Mouse (Mus musculus) G1E (cell line): ENCODE measurements around the gene Bfsp2. TPM values are rescaled to one million over a fixed set of nuclear protein-coding genes. Genes with fewer than 3 reads are reported as not detected.

Experiments
- ATAC-seq: 2 replicates; pipeline ENCODE4 v1.8.0; 2016; ENCODE audit warnings: mild to moderate bottlenecking; ENCODE audit not compliant: insufficient number of reproducible peaks, poor library complexity, low FRiP score, severe bottlenecking; ENCODE audit errors: extremely low read depth
- DNase-seq: peaks from one replicate; pipeline ENCODE4 v3.0.0; 2012; ENCODE audit warnings: low spot score
- H3K27me3 ChIP-seq: 2 replicates; pipeline ENCODE4 v1.6.1; 2012; ENCODE audit warnings: mild to moderate bottlenecking, low read length, inconsistent platforms; ENCODE audit not compliant: insufficient read depth
- H3K36me3 ChIP-seq: replicated peaks from 2 replicates; pipeline ENCODE3; 2012; ENCODE audit warnings: mild to moderate bottlenecking, inconsistent platforms
- H3K4me1 ChIP-seq: 2 replicates; pipeline ENCODE4 v1.6.1; 2012; ENCODE audit warnings: low read depth, low read length, inconsistent platforms, mixed read lengths; ENCODE audit not compliant: insufficient read depth
- H3K4me3 ChIP-seq: 2 replicates; pipeline ENCODE4 v1.5.1; 2012; ENCODE audit warnings: low read depth, mild to moderate bottlenecking, inconsistent platforms, low read length, moderate library complexity, mixed read lengths
- H3K9me3 ChIP-seq: replicated peaks from 2 replicates; pipeline ENCODE4 v1.6.1; 2012; ENCODE audit warnings: inconsistent platforms
- CTCF ChIP-seq: IDR thresholded peaks from 2 replicates; pipeline ENCODE4 v1.5.1; 2012; ENCODE audit warnings: low read depth, low read length, inconsistent platforms, mixed read lengths
- GATA1 ChIP-seq: IDR thresholded peaks from 2 replicates; pipeline ENCODE4 v1.6.1; 2012; ENCODE audit warnings: borderline replicate concordance, low read length, inconsistent platforms, mixed read lengths
- GATA2 ChIP-seq: IDR thresholded peaks from 2 replicates; pipeline ENCODE4 v1.6.1; 2012; ENCODE audit warnings: low read depth, low read length, inconsistent platforms, borderline replicate concordance
- POLR2AphosphoS5 ChIP-seq: IDR thresholded peaks from 2 replicates; pipeline ENCODE4 v1.6.1; 2012; ENCODE audit warnings: low read depth, low read length, inconsistent platforms; ENCODE audit not compliant: insufficient replicate concordance
- TAL1 ChIP-seq: conservative IDR thresholded peaks from 2 replicates; pipeline ENCODE4 v1.6.1; 2012; ENCODE audit warnings: low read depth, low read length, inconsistent platforms, mixed read lengths
- polyA plus RNA-seq: library from polyadenylated mRNA; stranded (reverse); fragments of >175 nt; gene quantifications from 2 replicates; pipeline ENCODE4 v1.2.3, GENCODE M21; 2012
- total RNA-seq, 2 experiments: library from RNA; stranded (forward) in 1 of 2; stranded (reverse) in 1 of 2; fragments of 200-1000 nt in 1 of 2; fragments of >200 nt in 1 of 2; fragmentation: Nextera tagmentation in 1 of 2; gene quantifications; 2 replicates each; pipeline ENCODE4 v1.2.3; 2014 to 2017

Gene Bfsp2
- total and polyA plus RNA-seq, 3 experiments, result not detected

DNA sequence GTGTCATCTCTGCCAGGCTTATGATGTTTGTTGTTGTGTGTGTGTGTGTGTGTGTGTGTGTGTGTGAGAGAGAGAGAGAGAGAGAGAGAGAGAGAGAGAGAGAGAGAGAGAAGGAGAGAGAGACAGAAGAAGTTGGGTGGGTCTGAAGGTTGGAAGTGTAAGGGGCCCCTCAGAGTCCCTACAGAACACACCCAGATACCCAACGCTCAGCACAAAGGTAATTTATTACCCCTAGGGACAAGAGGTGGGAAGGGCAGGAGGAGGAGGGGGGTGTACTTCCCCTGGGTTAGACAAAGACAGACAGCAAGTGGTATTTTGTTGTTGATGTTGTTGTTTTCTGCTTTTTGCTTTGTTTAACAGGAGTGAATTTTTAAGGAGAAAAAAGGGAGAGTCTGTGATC lies 94.6 kb downstream of the Bfsp2 start:
- Histone ChIP-seq H3K4me1 (no peaks in the 10 kb centered on the region), H3K27me3 (peaks cover 3% of the 10 kb centered on the region), H3K9me3 (no peaks in the 10 kb centered on the region), H3K36me3 (no peaks in the 10 kb centered on the region), H3K4me3 (no peak overlapping the region)
- TF ChIP-seq GATA2 (no peak), POLR2AphosphoS5 (no peak), CTCF (no peak), TAL1 (no peak), GATA1 (no peak)
- DNase-seq (no peak), ATAC-seq (no peak)

DNA sequence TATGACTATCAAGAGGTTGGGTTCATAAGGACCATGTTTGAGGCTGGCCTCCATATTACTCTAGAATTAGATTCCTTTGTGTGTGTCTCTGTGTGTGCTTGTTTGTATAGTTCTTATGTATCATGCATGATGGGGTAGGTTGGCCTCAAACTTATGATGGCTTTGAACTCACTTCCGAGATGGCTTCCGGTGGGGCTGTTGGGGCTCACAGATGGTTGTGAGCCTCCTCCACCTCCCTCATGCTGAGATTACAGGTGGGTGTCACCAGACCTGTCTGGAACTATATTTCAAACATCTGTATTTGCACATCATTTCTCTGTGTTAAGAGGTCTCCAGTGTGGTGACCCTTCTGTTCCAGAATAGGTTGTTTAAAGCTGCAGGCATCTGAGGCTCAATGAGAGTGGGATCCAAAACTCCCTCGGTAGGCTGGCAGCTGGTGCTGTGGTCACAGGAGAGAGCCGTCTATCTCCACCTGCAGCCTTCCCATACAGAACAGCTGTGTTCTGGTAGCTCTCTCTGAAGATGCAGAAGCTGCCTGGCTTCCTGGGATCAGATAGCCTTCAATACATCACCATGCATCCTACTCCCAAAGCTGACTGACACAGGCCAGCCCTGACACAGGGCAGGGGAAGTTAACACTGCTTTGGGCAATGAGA lies 96.0 kb downstream of the Bfsp2 start:
- Histone ChIP-seq H3K9me3 (no peaks in the 10 kb centered on the region), H3K36me3 (no peaks in the 10 kb centered on the region), H3K4me3 (no peak overlapping the region), H3K27me3 (peaks cover 3% of the 10 kb centered on the region), H3K4me1 (no peaks in the 10 kb centered on the region)
- no peak for ATAC-seq
- no peak for TF ChIP-seq GATA1
- TF ChIP-seq GATA2, result no peak
- no peak for TF ChIP-seq TAL1
- TF ChIP-seq CTCF, result no peak
- no peak for TF ChIP-seq POLR2AphosphoS5
- DNase-seq, result no peak

DNA sequence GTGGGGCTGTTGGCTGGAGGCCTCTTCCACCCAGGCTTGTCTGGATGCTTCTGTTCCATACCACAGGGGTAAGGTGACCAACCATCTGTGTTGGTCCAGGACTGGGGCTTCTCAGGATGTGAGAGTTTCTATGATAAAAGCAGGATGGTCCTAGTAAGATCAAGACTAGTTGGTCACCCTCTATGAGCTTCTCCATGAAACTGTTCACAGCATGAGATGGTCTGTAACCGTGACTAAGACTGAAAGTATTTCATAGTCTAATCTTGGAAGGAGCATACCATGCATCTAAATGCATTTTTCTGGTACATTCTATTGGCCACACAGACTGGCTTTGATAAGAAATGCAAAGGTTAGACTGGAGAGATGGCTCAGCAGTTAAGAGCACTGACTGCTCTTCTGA lies 96.6 kb downstream of the Bfsp2 start:
- TF ChIP-seq POLR2AphosphoS5 (no peak), TAL1 (no peak), CTCF (no peak), GATA1 (no peak), GATA2 (no peak)
- no peaks in the 10 kb centered on the region for H3K4me1 ChIP-seq
- no peak for DNase-seq
- no peak for ATAC-seq
- H3K4me3 ChIP-seq, result no peak overlapping the region
- H3K27me3 ChIP-seq, result peaks cover 3% of the 10 kb centered on the region
- H3K36me3 ChIP-seq, result no peaks in the 10 kb centered on the region
- H3K9me3 ChIP-seq, result no peaks in the 10 kb centered on the region

DNA sequence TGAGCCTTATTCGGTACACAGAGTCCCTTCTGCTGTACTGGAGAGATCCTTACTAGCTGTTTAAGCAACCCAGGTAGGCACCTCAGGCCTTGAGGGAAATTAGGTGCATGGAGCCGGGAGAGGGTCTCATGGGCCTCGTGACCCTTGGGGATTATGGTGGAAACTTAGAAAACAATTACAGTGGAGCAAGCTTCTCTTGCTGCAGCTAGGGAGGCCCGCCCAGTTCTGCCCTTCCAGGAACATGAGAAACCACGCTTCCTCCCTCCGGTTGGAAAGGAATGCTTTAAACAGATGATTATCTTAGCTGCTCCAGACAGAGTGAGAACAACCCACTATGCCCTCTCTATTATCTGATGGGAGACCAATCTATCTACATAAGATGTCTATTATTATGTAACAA lies 97.2 kb downstream of the Bfsp2 start:
- Histone ChIP-seq H3K4me1 (no peaks in the 10 kb centered on the region), H3K36me3 (no peaks in the 10 kb centered on the region), H3K4me3 (no peak overlapping the region), H3K27me3 (peaks cover 3% of the 10 kb centered on the region), H3K9me3 (no peaks in the 10 kb centered on the region)
- TF ChIP-seq CTCF, result no peak
- no peak for DNase-seq
- ATAC-seq, result no peak

DNA sequence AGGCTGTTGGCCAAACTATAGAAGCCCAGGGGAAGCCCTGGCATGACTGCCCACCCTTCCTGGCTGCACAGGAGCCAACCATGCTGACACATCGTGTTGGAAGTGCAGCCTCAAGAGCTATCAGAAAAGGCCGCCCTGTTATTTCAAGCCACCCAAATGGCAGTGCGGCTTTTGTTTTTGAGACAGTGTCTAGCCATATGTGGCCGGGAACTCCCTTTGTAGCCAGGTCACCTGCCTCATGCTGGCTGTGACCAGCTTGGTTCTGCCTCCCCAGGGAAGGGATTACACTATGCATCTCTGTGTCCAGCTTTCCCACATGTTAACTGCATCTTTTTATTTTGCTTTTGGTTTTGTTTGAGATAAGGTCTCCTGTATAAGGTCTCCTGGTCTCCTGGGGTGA lies 99.7 kb downstream of the Bfsp2 start:
- no peak overlapping the region for H3K4me3 ChIP-seq
- ATAC-seq (no peak), DNase-seq (no peak)
- H3K9me3 ChIP-seq, result no peaks in the 10 kb centered on the region
- H3K36me3 ChIP-seq, result no peaks in the 10 kb centered on the region
- no peaks in the 10 kb centered on the region for H3K4me1 ChIP-seq
- H3K27me3 ChIP-seq, result peaks cover 6% of the 10 kb centered on the region; the same call in 1 of the 2 replicates
- TF ChIP-seq GATA2, result no peak
- TF ChIP-seq GATA1, result no peak
- TF ChIP-seq TAL1, result no peak
- no peak for TF ChIP-seq POLR2AphosphoS5
- no peak for TF ChIP-seq CTCF

DNA sequence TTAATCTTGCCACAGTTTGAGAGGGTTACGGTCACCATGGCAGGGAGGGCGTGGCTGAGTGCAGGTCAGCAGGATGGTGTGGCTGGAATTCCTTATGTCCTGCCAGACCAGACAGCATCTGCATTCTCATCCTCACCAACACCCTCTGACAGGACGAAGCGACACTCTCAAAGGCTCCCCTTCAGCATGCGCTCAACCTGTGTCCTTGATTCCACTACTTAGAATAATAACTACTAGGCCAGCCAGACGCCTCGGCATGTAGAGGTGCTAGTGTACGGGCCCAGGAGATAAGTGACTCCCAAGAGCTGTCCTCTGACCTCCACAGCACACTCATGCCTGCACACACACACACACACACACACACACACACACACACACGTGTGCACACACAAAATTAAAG lies 101.0 kb downstream of the Bfsp2 start:
- DNase-seq, result no peak

DNA sequence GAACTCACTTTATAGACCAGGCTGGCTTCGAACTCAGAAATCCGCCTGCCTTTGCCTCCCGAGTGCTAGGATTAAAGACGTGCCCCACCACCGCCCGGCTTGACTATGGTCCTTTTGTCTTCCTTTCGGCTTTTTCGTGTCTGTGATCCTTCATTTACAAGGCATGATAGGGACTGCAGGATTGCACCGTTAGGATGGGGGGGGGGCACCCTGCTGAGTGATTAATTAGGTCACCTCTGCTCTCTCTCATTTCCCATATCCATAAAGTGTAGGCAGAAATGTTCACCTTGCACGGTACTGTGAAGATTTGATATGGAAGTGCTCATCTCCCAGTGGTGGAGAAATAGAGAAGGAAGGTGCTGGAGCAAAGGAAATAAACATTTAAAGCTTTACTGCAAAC lies 101.5 kb downstream of the Bfsp2 start:
- no peaks in the 10 kb centered on the region for H3K9me3 ChIP-seq
- no peaks in the 10 kb centered on the region for H3K36me3 ChIP-seq
- peaks cover 6% of the 10 kb centered on the region for H3K27me3 ChIP-seq
- DNase-seq, result no peak
- H3K4me3 ChIP-seq, result no peak overlapping the region
- H3K4me1 ChIP-seq, result no peaks in the 10 kb centered on the region
- TF ChIP-seq CTCF, result no peak
- no peak for TF ChIP-seq POLR2AphosphoS5
- no peak for TF ChIP-seq GATA2
- no peak for TF ChIP-seq TAL1
- ATAC-seq, result no peak

More for the DNA sequence above, 101.0 kb downstream of the Bfsp2 start:
- no peaks in the 10 kb centered on the region for H3K36me3 ChIP-seq
- H3K27me3 ChIP-seq, result peaks cover 6% of the 10 kb centered on the region
- H3K4me3 ChIP-seq, result no peak overlapping the region
- H3K4me1 ChIP-seq, result no peaks in the 10 kb centered on the region
- no peak for TF ChIP-seq POLR2AphosphoS5
- TF ChIP-seq CTCF, result no peak
- no peaks in the 10 kb centered on the region for H3K9me3 ChIP-seq
- no peak for ATAC-seq
